Mouse (Mus musculus) CH12.LX (cell line): ENCODE measurements at regions not wholly inside any gene's neighbourhood (a gene's known extent, or its start where the extent isn't known, plus 50 kb on each side); places are given as distances from the start of the nearest gene placed in this dataset.

Experiments
- BHLHE40 ChIP-seq: IDR thresholded peaks from 2 replicates; pipeline ENCODE4 v1.6.1; 2011; ENCODE audit warnings: mild to moderate bottlenecking, low read depth, low read length, improper control_type of control experiment
- CTCF ChIP-seq, 2 experiments: IDR thresholded peaks in 1 of 2; conservative IDR thresholded peaks in 1 of 2; 2 replicates each; pipeline ENCODE4 v1.5.1; 2011 to 2012; ENCODE audit warnings: low read depth in 2 of 2, low read length in 2 of 2, improper control_type of control experiment in 1 of 2, inconsistent platforms in 1 of 2, mild to moderate bottlenecking in 1 of 2, moderate library complexity in 1 of 2
- HCFC1 ChIP-seq: IDR thresholded peaks from 2 replicates; pipeline ENCODE4 v1.6.1; 2012; ENCODE audit warnings: low read depth, mild to moderate bottlenecking, inconsistent platforms, low read length, improper control_type of control experiment
- KAT2A ChIP-seq: IDR thresholded peaks from 2 replicates; pipeline ENCODE4 v1.6.1; 2012; ENCODE audit warnings: low read length, improper control_type of control experiment, inconsistent platforms; ENCODE audit not compliant: insufficient replicate concordance
- MAZ ChIP-seq: IDR thresholded peaks from 2 replicates; pipeline ENCODE4 v1.6.1; 2012; ENCODE audit warnings: low read depth, mild to moderate bottlenecking, inconsistent platforms, low read length, improper control_type of control experiment, moderate library complexity
- MYC ChIP-seq: IDR thresholded peaks from 2 replicates; pipeline ENCODE4 v1.6.1; 2011; ENCODE audit warnings: low read depth, mild to moderate bottlenecking, improper control_type of control experiment, low read length
- PAX5 ChIP-seq: IDR thresholded peaks from 2 replicates; pipeline ENCODE4 v1.6.1; 2012; ENCODE audit warnings: low read length, inconsistent platforms, mixed read lengths
- POLR2A ChIP-seq: IDR thresholded peaks from 2 replicates; pipeline ENCODE4 v1.6.1; 2011; ENCODE audit warnings: low read depth, mild to moderate bottlenecking, improper control_type of control experiment, low read length
- TCF12 ChIP-seq: IDR thresholded peaks from 2 replicates; pipeline ENCODE4 v1.6.1; 2014; ENCODE audit warnings: low read depth, mild to moderate bottlenecking, inconsistent platforms, low read length, improper control_type of control experiment
- UBTF ChIP-seq: IDR thresholded peaks from 2 replicates; pipeline ENCODE4 v1.6.1; 2012; ENCODE audit warnings: low read depth, mild to moderate bottlenecking, inconsistent platforms, low read length, improper control_type of control experiment, moderate library complexity
- ZC3H11A ChIP-seq: IDR thresholded peaks from 2 replicates; pipeline ENCODE4 v1.6.1; 2012; ENCODE audit warnings: low read depth, mild to moderate bottlenecking, inconsistent platforms, low read length, improper control_type of control experiment

DNA sequence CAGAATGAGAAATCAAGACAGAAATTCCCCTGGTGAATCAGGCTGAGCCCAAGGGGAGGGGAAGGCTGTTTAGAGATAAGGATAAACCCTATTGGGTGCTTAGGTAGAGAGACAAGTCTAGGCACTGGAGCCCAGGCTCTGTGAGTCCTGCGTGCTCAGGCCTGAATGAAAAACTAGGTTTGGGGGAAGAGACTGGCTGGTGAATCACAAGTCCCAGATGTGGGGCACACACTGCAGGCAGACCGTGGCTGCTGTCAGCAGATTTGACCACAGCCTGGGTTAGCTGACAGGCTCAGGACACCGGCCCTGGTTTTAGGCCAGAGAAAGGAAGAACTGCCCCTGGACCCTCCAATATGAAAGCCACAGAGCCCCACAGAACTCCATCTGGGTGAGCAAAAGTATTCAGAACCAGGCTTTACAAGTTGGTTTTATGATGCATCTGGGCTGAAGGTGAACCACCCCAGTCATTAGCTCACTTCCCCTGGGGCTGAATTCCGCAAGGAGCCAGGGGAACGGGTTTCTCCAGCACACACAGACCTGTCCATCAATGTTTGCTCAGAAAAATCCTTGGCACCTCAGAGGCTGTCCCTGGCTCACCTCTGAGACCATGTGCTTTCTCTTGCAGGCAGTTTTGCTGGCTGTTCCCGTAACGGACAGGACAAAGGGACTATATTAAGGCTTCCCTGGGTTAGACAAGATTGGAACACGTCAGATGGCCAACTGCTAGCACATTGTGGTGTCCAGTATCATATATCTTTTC lies 73.8 kb upstream of the Eif4g2 start:
- TF ChIP-seq ZC3H11A (no peak), POLR2A (no peak), UBTF (no peak), CTCF (conservative IDR thresholded peaks at IDR 0.05 in 1 of 2, IDR thresholded peaks at IDR 0.05 in 1 of 2; ENCODE audit: low read depth in 2 of 2, low read length in 2 of 2) (no peak), MAZ (no peak), HCFC1 (no peak), BHLHE40 (no peak), PAX5 (no peak), TCF12 (no peak), KAT2A (no peak), MYC (no peak)
